Comparison of ENCODE assay signal across 27 mouse cellular contexts in the genomic region with DNA sequence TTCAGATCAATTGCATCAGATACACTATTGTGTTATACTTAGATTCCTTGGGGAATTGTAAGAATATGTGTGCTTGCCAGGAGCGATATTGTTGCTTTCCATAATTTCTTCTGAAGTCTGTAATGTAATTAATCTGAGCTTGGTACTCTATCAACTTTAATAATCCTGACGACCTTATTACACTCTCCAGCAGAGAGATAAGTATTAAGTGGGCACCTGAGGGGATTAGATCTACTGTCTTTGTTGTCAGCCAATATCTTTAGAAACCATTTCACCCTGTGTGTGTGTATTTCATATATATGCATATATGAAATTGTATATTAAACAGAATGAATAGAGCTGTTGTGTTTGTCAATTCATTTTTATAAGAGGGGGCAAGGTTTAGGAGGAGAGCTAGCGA. TPM values are rescaled to one million over a fixed set of nuclear protein-coding genes. Genes with fewer than 3 reads are reported as not detected.
DNase-seq lines count a peak whose midpoint lies in the region; ATAC-seq lines count a peak whose summit lies in the region.
"Had no signal": no experiment of that assay in that cellular context is flagged by ENCODE, and none has a peak within 500 bp of the region (broad histone marks: within the 10 kb centered on the region; RNA-seq: fewer than 3 reads in every experiment).

No protein-coding gene starts in this region.

- H3K4me1 ChIP-seq in hindbrain, embryonic 12.5 days = no peaks in the 10 kb centered on the region
- H3K4me1 ChIP-seq in hindbrain, embryonic 16.5 days (ENCODE audit: control insufficient read depth, insufficient read depth, low read depth, low read length) = no peaks in the 10 kb centered on the region
- H3K4me1 ChIP-seq in midbrain, embryonic 13.5 days (replicated peaks) = peaks cover 4% of the 10 kb centered on the region; the same call in 1 of the 2 replicates
- peaks cover 4% of the 10 kb centered on the region; the same call in 1 of the 2 replicates for H3K4me1 ChIP-seq in midbrain, embryonic 15.5 days
- no peaks in the 10 kb centered on the region for H3K4me1 ChIP-seq in neural tube, embryonic 14.5 days (ENCODE audit: control insufficient read depth, insufficient read depth, low read length)
- 0 out of 2 replicates have a peak, but pooled peaks cover 6% of the 10 kb centered on the region for H3K4me1 ChIP-seq in neural tube, embryonic 15.5 days
- H3K4me1 ChIP-seq: embryonic facial prominence, embryonic 13.5 days had no signal

- no peak overlapping the region for H3K4me3 ChIP-seq in hindbrain, embryonic 12.5 days
- no peak overlapping the region for H3K4me3 ChIP-seq in hindbrain, embryonic 16.5 days (ENCODE audit: low read length)
- no peak overlapping the region for H3K4me3 ChIP-seq in midbrain, embryonic 13.5 days (replicated peaks)
- H3K4me3 ChIP-seq in midbrain, embryonic 15.5 days = no peak overlapping the region
- H3K4me3 ChIP-seq in neural tube, embryonic 14.5 days (ENCODE audit: low read depth, low read length) = no peak overlapping the region
- H3K4me3 ChIP-seq in neural tube, embryonic 15.5 days (replicated peaks) = no peak overlapping the region
- H3K4me3 ChIP-seq: embryonic facial prominence, embryonic 10.5 days; embryonic facial prominence, embryonic 13.5 days; erythroblast, embryonic 14.5 days; forebrain, embryonic 13.5 days; gastrocnemius, adult 2 months; hindbrain, embryonic 15.5 days had no signal

- H3K9ac ChIP-seq in hindbrain, embryonic 12.5 days = no peak overlapping the region
- H3K9ac ChIP-seq in hindbrain, embryonic 16.5 days (ENCODE audit: low read depth, low read length) = no peak overlapping the region
- H3K9ac ChIP-seq in midbrain, embryonic 13.5 days (replicated peaks) = no peak overlapping the region
- no peak overlapping the region for H3K9ac ChIP-seq in midbrain, embryonic 15.5 days
- H3K9ac ChIP-seq in neural tube, embryonic 14.5 days (replicated peaks; ENCODE audit: low read depth, low read length) = no peak overlapping the region
- H3K9ac ChIP-seq in neural tube, embryonic 15.5 days (replicated peaks) = no peak overlapping the region
- H3K9ac ChIP-seq: embryonic facial prominence, embryonic 13.5 days; forebrain, embryonic 13.5 days; forebrain, postnatal 0 days; hindbrain, embryonic 15.5 days had no signal

- no peaks in the 10 kb centered on the region for H3K9me3 ChIP-seq in hindbrain, embryonic 12.5 days (replicated peaks)
- H3K9me3 ChIP-seq in hindbrain, embryonic 16.5 days (ENCODE audit: control insufficient read depth, low read length) = no peaks in the 10 kb centered on the region
- no peaks in the 10 kb centered on the region for H3K9me3 ChIP-seq in midbrain, embryonic 13.5 days
- H3K9me3 ChIP-seq in midbrain, embryonic 15.5 days = no peaks in the 10 kb centered on the region
- H3K9me3 ChIP-seq in neural tube, embryonic 14.5 days (ENCODE audit: control insufficient read depth, low read length) = no peaks in the 10 kb centered on the region
- H3K9me3 ChIP-seq in neural tube, embryonic 15.5 days (replicated peaks) = no peaks in the 10 kb centered on the region
- H3K9me3 ChIP-seq: embryonic facial prominence, embryonic 10.5 days; embryonic facial prominence, embryonic 13.5 days; forebrain, embryonic 13.5 days; hindbrain, embryonic 15.5 days had no signal

- ATAC-seq in hindbrain, embryonic 12.5 days (ENCODE audit: low FRiP score) = peak; percentile 35; the same call in 1 of the 2 replicates
- ATAC-seq in hindbrain, embryonic 16.5 days = no peak
- peak; percentile 71; the same call in 1 of the 2 replicates for ATAC-seq in midbrain, embryonic 13.5 days
- no peak for ATAC-seq in midbrain, embryonic 15.5 days (replicated peaks)
- ATAC-seq in neural tube, embryonic 14.5 days (ENCODE audit: low read depth) = peak; percentile 61; the same call in 1 of the 2 replicates
- ATAC-seq in neural tube, embryonic 15.5 days (ENCODE audit: low FRiP score) = no peak
- ATAC-seq: CD4-positive, CD25-positive, alpha-beta regulatory T cell, adult 4 months; inflammation-experienced regulatory T-cells, adult 6 months; intestine, embryonic 16.5 days had no signal

- no peaks in the 10 kb centered on the region for H3K27me3 ChIP-seq in hindbrain, embryonic 12.5 days
- no peaks in the 10 kb centered on the region for H3K27me3 ChIP-seq in hindbrain, embryonic 16.5 days (replicated peaks; ENCODE audit: control insufficient read depth, insufficient read depth, low read length)
- H3K27me3 ChIP-seq in midbrain, embryonic 13.5 days = no peaks in the 10 kb centered on the region
- no peaks in the 10 kb centered on the region for H3K27me3 ChIP-seq in midbrain, embryonic 15.5 days (replicated peaks)
- H3K27me3 ChIP-seq in neural tube, embryonic 14.5 days (ENCODE audit: control insufficient read depth, insufficient read depth, low read length) = no peaks in the 10 kb centered on the region
- H3K27me3 ChIP-seq in neural tube, embryonic 15.5 days (replicated peaks) = no peaks in the 10 kb centered on the region
- H3K27me3 ChIP-seq: embryonic facial prominence, embryonic 13.5 days; forebrain, embryonic 13.5 days; hindbrain, embryonic 15.5 days had no signal

- WGBS in hindbrain, embryonic 12.5 days = 66% methylated on average over 3 of the region's 3 CpGs
- WGBS in hindbrain, embryonic 16.5 days = 54% methylated on average over 3 of the region's 3 CpGs
- WGBS in midbrain, embryonic 13.5 days = 51% methylated on average over 3 of the region's 3 CpGs
- 57% methylated on average over 3 of the region's 3 CpGs for WGBS in midbrain, embryonic 15.5 days
- 48% methylated on average over 3 of the region's 3 CpGs for WGBS in neural tube, embryonic 14.5 days
- whole genome bisulfite sequencing in neural tube, embryonic 15.5 days = 46% methylated on average over 3 of the region's 3 CpGs

- no peaks in the 10 kb centered on the region for H3K36me3 ChIP-seq in hindbrain, embryonic 12.5 days
- H3K36me3 ChIP-seq in hindbrain, embryonic 16.5 days (ENCODE audit: control insufficient read depth, insufficient read depth, low read length) = no peaks in the 10 kb centered on the region
- no peaks in the 10 kb centered on the region for H3K36me3 ChIP-seq in midbrain, embryonic 13.5 days
- H3K36me3 ChIP-seq in midbrain, embryonic 15.5 days (replicated peaks) = no peaks in the 10 kb centered on the region
- H3K36me3 ChIP-seq in neural tube, embryonic 14.5 days (ENCODE audit: control insufficient read depth, insufficient read depth, low read length) = no peaks in the 10 kb centered on the region
- H3K36me3 ChIP-seq in neural tube, embryonic 15.5 days = no peaks in the 10 kb centered on the region
- H3K36me3 ChIP-seq: embryonic facial prominence, embryonic 10.5 days; embryonic facial prominence, embryonic 13.5 days; hindbrain, embryonic 15.5 days had no signal

- no peak overlapping the region for H3K4me2 ChIP-seq in hindbrain, embryonic 12.5 days (replicated peaks)
- no peak overlapping the region for H3K4me2 ChIP-seq in hindbrain, embryonic 16.5 days (ENCODE audit: low read length)
- H3K4me2 ChIP-seq in midbrain, embryonic 13.5 days (replicated peaks) = no peak overlapping the region
- no peak overlapping the region for H3K4me2 ChIP-seq in midbrain, embryonic 15.5 days
- no peak overlapping the region for H3K4me2 ChIP-seq in neural tube, embryonic 14.5 days (ENCODE audit: low read depth, low read length)
- no peak overlapping the region for H3K4me2 ChIP-seq in neural tube, embryonic 15.5 days
- H3K4me2 ChIP-seq: embryonic facial prominence, embryonic 13.5 days; forebrain, embryonic 13.5 days; heart, embryonic 11.5 days; hindbrain, embryonic 15.5 days had no signal

- no peak for DNase-seq in heart, postnatal 36 days
- DNase-seq: adrenal gland, adult 2 months; adrenal gland, postnatal 14 days; cerebellum, adult 11-12 months; cerebellum, adult 8-10 months; cerebellum, postnatal 10 days; cerebellum, postnatal 36 days; embryo, embryonic 11 days; gastrocnemius, adult 2 months; gastrocnemius, postnatal 14 days; heart, adult 11 months had no signal

- intact Hi-C loops in heart, postnatal 36 days (cut with DNase I) = no loop called here

- no peak overlapping the region for H3K27ac ChIP-seq in hindbrain, embryonic 12.5 days
- no peak overlapping the region for H3K27ac ChIP-seq in hindbrain, embryonic 16.5 days (ENCODE audit: low read depth, low read length)
- no peak overlapping the region for H3K27ac ChIP-seq in midbrain, embryonic 13.5 days
- no peak overlapping the region for H3K27ac ChIP-seq in midbrain, embryonic 15.5 days
- no peak overlapping the region for H3K27ac ChIP-seq in neural tube, embryonic 14.5 days (ENCODE audit: low read depth, low read length)
- no peak overlapping the region for H3K27ac ChIP-seq in neural tube, embryonic 15.5 days (replicated peaks)
- H3K27ac ChIP-seq: embryonic facial prominence, embryonic 10.5 days; embryonic facial prominence, embryonic 13.5 days; forebrain, embryonic 13.5 days; gastrocnemius, adult 2 months; hindbrain, embryonic 15.5 days had no signal

RNA-seq across cellular contexts. Expression of gene Atxn7l3b, which starts 29.0 kb away (rescaled TPM):
- 362 and 396 TPM in 2 replicates for polyA plus RNA-seq in hindbrain, embryonic 12.5 days (2016; fragmentation: Nextera tagmentation; extraction: Ambion mirVana)
- polyA plus RNA-seq in hindbrain, embryonic 16.5 days (2015; fragmentation: Nextera tagmentation; extraction: Ambion mirVana) = 351 and 357 TPM in 2 replicates
- polyA plus RNA-seq in midbrain, embryonic 13.5 days (2015; fragmentation: Nextera tagmentation; extraction: Ambion mirVana) = 410 and 423 TPM in 2 replicates
- polyA plus RNA-seq in midbrain, embryonic 15.5 days (2015; fragmentation: Nextera tagmentation; extraction: Ambion mirVana) = 347 and 388 TPM in 2 replicates
- polyA plus RNA-seq in neural tube, embryonic 14.5 days (2014; fragmentation: Nextera tagmentation; extraction: Ambion mirVana) = 330 and 350 TPM in 2 replicates
- 353 and 375 TPM in 2 replicates for polyA plus RNA-seq in neural tube, embryonic 15.5 days (2015; fragmentation: Nextera tagmentation; extraction: Ambion mirVana)
- 10 to 100 TPM; 26.4 to 31.2 TPM for total RNA-seq in heart, postnatal 36 days (2021)

Comparison
In these comparisons a context has a peak if more than half of its experiments do, and no peak if none do; other contexts are left out.
1. ATAC-seq: peak in hindbrain, embryonic 12.5 days (single experiment), midbrain, embryonic 13.5 days (single experiment) and neural tube, embryonic 14.5 days (single experiment); none in hindbrain, embryonic 16.5 days (single experiment), midbrain, embryonic 15.5 days (single experiment) and neural tube, embryonic 15.5 days (single experiment).